Mouse (Mus musculus) kidney, postnatal 10 days (tissue): Measurements from ENCODE around the gene 4930524J08Rik.

Source experiments
- DNase-seq: peaks from one replicate; pipeline ENCODE4 v3.0.0; 2021; ENCODE audit warnings: mixed read lengths

4930524J08Rik gene

DNA sequence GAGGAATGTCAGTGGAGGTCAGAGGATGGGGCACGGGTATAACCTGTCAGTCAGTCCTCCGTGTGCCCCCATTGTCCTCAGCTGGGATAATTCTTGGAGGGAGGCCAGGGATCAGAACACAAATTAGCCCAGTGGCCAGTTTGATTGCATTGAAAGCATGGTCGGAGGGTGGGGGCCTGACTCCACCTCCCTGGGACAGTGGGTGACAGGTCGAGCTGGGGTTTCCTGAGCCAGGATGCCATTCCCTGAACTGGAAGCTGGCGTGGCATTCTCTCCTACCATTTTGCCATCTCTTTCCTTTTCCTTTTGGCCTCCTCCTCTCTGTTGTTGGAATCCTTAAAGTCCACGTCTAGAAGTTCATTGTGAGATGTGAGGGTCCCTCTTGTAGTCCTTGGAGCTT, 27.0 kb downstream of the 4930524J08Rik start:
- no peak for DNase-seq

DNA sequence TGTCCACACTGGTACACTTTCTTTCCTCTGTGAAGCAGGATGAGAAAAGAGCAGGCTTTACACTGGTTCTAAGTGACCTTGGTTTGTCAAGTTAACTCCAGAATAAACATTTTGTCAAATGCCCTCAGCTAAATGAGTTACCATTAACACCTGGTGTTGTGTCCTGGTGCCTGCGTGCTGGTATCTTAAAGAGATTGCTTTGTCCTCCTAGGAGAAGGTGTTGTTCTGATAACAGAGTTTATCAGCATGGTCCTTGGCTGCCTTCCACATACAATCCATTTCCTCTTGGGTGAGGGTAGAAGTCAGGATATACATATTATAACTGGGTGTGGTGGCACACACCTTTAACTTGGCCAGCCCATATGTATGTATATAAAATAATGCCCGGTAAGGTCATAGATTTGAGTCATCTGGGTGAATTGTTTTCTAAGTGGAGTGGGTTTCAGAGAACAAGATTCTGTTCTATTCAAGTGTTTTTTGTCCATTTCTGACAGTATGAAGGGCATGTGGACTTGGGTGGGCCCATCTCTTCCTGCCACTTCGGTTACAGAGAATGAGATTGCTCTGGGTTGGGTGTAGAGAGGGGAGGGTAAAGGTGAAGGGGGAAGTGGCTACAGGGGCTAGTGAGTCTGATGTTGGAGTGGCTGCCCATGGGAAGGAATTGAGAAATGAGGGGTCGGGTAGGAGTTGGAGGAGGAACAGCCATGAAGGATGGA, 27.6 kb downstream of the 4930524J08Rik start:
- DNase-seq: no peak

DNA sequence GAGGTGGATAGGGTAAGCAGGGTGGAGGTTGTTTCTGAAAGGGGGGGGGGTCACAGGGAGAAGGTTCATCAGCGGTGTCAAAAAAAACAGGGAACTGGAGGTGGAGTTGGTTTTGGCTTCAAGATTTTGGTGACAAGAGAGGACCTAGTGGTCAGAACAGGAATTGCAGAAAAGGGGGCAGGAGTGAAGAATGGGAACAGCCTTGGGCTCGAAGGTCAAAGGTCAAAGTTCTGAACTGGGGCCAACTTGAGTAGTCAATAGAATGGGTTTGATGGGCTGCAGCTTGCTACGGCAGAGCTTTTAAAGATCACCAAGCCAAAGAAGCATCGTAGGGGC, 28.1 kb downstream of the 4930524J08Rik start:
- peak; percentile 15 for DNase-seq

DNA sequence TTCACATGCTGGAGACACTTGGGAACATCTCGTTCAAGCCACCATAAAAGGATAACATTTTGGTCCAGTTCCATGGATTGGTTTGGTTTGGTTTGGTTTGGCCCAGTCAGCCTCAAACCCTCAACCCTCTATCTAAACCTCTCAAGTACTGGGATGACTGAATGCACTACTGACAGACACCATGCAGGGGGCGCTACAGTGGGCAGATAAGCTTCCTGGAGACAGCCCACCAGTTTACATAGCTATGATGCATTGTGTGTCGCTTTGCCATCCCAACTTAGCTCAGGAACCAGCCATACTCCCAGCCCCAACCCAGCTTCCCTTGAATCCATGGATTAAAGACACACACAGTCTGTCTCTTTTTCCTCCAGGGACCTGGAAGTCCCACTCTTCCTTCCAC, 29.6 kb downstream of the 4930524J08Rik start:
- DNase-seq: no peak

DNA sequence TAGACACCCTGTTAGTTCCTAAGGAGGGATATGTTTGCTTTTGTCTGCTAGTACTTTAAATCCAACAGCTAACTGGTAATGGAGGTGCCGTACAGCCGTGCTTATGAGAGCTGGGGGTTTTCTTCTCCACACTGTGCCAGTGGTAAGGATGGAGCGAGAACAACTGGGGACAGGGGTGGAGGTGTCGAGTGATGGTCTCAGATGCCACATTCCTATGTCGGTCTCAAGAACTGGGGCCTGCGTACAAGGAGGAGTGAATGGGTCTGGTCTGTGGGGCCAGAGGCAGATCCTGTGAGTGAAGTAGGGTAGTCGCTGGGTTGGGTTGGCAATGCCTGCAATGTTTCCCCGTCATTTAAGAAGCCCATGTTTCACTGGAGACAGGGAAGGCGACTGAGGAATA, 33.7 kb downstream of the 4930524J08Rik start:
- no peak for DNase-seq

DNA sequence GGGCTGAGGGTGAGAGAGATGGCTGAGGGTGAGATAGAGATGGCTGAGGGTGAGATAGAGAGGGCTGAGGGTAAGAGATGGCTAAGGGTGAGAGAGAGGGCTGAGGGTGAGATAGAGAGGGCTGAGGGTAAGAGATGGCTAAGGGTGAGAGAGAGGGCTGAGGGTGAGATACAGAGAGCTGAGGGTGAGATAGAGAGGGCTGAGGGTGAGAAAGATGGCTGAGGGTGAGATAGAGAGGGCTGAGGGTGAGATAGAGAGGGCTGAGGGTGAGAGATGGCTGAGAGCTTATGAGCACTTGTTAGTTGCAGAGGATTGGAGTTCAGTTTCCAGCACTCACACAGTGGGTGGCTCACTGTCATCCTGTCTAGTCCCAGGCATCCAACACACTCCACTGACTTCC, 41.2 kb downstream of the 4930524J08Rik start:
- DNase-seq: no peak

DNA sequence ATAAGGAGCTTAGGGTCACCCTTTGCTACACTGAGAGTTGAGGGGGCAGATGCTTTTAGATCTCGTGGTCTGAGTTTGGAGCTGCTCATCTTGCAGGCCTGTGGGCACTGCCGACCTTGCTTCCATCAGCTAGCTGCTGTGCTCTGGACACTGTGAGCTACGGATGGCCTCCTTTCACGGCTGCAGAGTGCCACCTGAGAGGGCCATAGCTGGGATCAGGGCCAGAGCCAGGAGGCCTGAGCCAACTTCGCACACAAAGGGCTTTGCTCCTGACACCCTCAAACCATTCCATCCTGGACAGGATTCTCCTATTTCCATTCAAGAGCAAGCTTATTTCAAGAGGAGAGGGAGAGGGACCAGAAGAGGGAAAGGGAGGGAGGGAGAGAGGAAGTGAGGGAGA, 45.5 kb downstream of the 4930524J08Rik start:
- no peak for DNase-seq

DNA sequence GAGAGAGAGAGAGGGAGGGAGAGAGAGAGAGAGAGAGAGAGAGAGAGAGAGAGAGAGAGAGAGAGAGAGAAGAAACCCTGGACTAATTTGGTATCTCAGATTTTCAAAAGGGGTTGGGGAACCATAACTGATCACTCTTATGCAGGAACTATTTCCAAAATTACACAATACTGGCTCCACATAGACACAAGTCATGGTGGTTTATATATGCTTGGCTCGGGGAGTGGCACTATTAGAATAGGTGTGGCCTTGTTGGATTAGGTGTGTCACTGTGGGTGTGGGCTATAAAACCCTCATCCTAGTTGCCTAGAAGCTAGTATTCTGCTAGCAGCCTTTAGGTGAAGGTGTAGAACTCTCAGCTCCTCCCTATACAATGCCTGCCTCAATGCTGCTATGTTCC, 46.0 kb downstream of the 4930524J08Rik start:
- no peak for DNase-seq
